Mouse (Mus musculus) E14TG2a.4 (cell line): Measurements from ENCODE around the gene Sh2d3c.

Source experiments
- CTCF ChIP-seq: conservative IDR thresholded peaks from 2 replicates; pipeline ENCODE4 v1.5.1; 2014; ENCODE audit warnings: low read length
- POU5F1 ChIP-seq: IDR thresholded peaks from 2 replicates; pipeline ENCODE4 v1.6.1; 2014; ENCODE audit warnings: low read length, borderline replicate concordance

- TF ChIP-seq CTCF (no peak), POU5F1 (no peak)
Observed at GRCm38 (mm10) chr2:32705018-32705417, 15.8 kb upstream of the Sh2d3c start.
